Mouse (Mus musculus) c-Kit-positive CD71-negative TER-119-negative erythroid progenitor cells, embryonic 14.5 days (primary cell): ENCODE results near the gene Actr6.

Source experiments
- DNase-seq: peaks from one replicate; pipeline ENCODE4 v3.0.0-alpha.2; 2013; ENCODE audit warnings: low read depth

Gene Actr6

GRCm38 (mm10) chr10:89732001-89732794, at the start of gene Actr6:
Gene Actr6, minus strand, starts transcription at chr10:89732295.
- peak; percentile 91 for DNase-seq

- DNase-seq, result no peak
Measured at GRCm38 (mm10) chr10:89776029-89776428, 43.9 kb upstream of the Actr6 start.

DNA sequence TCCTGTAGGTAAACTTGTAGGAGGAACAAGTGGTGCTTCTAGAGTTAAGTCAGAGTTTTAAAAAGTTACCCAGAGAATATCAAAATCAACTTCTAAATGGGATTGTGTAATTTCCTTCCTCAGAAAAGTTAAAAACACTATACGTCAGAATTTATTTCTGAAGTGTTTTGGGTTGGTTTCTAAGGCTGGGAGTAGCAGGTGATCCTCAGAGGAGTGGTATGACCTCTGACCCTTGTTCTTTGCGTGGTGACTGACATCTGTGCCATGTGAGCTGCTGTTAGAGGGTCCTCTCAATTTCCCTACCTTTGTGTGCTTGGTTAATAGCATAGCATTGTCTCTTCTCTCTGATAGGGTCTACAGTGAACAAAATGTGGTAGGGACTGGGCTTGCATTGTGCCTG, 39.8 kb upstream of the Actr6 start:
- DNase-seq, result no peak

DNA sequence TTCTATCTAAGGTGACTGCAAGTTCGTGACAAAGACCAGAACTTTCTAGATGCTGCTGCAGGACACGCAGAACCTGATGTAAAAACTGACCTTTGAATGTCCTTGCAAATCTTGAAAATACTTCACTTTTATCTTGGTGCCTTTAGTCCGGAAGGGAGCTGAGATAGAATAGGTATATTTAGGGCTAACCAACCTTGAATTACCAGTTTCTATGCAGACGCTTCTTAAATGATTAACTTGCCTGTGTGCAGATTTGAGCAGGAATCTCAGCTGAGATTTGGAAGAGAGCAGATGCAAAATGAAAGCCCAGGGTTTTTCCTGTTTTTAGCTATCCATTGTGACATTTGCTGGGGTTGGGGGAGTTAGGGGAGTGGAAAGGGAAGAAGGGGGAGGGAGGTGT, 37.0 kb upstream of the Actr6 start:
- no peak for DNase-seq

DNA sequence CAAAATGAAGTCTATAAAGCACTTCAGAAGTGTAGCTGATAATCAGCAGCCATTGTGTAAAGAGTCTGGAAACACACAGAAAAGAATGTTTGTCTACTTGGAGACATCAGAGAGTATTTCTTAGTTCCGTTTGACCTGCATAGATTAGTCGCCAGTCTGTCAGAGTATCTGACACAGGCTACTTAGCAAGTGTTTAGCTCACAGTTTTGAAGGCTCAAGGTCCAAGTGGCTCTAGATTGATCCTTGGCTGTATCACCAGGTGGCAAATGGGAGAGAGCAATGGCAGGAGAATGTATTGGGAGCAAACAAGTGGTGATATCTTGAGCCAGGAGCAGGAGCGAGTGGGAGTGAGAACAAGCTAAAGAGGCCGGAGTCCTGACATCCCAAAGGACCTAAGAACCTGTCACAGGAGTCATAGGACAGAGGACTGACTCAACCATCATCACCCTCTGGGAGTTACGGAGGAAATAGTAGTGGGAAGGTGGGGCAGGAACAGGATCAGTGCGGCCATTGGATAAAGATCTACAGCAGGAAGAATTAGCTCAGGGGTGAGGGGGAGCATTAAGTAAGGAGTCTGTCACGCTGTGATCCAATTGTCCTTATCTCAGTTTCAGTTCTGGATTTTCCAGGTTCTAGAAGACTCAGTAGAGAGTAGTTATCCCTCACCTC, 36.4 kb upstream of the Actr6 start:
- DNase-seq, result no peak

DNA sequence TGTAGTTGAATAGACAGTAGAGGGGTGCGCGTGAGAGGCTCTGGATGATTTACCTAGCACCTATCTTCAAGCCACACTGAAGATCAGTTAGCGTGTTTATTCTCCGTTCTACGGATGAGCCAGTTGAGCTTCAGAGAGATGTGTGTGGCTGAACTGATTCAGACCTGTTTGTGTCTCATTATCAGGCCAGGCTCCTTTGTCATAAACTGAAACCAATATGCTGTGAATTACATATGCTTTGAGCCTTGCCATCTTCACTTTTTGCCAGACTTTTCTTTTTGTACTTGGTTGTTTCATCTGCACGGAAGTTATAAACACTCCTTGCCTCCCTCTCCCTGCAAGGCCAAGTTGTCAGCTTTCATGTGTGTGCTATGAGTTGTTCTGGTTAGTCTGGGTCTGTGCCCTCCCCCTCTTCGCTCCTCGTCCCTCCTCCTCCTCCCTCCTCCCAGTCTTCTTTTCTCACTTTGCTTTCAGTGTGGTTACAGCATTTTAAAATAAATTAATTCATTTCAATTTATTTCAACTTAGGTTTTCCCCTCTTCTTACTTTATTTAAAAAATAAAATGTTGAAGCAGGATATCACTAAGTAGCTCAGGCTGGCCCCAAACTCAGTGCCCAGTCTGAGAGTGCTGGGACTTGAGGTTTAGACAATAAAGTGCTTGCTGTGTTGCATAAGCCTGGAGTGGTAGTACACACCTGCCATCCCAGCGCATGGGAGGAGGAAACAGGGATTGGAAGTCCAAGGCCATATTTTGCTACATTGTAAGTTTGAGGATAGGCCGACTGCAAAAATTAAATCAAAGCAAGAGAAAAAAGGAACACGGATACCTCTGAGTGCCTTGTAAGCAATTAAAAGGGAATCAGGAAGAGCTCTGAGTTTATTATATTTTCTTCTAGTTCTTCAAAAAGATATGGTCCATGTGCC, 34.0 kb upstream of the Actr6 start:
- DNase-seq, result no peak

GRCm38 (mm10) chr10:89764457-89765121, 32.5 kb upstream of the Actr6 start:
- DNase-seq, result no peak

DNA sequence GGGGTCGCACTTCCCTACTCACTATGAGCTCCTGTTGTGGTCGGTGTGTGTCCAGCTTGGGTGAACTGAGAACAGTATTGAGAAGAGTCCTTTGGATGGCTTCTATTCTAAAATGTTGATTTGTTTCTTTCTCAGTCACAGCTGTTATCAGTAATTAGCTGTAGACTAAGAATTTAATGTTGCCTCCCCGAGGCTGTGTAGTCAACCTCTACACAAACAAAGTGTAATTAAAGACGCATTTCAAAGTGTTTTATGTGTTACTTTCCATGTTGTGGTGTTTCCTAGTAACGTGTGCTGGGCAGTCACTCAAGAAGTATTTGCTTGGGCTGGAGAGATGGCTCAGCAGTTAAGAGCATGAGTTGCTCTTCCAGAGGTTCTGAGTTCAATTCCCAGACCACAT, 28.7 kb upstream of the Actr6 start:
- no peak for DNase-seq

- DNase-seq, result no peak
Measured at GRCm38 (mm10) chr10:89755231-89755630, 23.1 kb upstream of the Actr6 start.

DNA sequence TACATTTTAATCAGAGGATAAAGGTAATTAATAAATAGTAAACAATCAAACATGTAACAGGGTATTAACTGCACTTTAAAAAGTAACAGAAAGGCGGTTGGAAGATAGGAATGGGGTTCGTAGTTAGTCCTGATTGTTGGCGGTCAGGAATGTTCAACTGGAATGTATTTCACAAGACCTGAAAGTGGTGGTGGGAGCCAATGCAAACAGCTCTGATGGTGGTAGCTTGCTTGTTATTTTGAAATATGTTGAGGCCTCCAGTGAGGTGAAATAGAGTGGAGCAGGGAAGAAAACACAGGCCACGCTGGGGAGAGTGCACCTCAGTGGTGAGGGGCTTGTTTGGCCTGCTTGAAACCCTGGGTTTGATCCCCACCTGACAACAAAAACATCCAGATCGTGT, 19.0 kb upstream of the Actr6 start:
- DNase-seq, result no peak

- no peak for DNase-seq
Measured at GRCm38 (mm10) chr10:89748619-89749018, 16.5 kb upstream of the Actr6 start.

DNA sequence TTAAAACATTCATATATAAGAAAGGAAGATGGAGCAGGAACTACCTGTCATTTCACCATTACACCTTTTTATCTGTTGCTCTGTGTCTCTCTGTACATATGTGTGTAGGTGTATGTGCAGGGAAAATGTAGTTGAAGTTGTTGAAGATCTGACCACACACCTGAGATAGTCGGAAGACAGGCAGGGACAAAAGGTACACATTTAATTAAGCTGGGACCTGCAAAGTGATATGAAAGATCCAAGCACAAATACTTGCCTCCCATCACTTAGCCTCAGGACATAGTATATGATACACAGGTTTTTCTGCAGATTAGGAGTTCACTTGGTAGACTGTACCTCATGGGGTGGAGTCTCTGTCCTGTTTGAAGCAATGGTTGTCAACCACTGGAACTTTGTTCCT, 15.8 kb upstream of the Actr6 start:
- no peak for DNase-seq

DNA sequence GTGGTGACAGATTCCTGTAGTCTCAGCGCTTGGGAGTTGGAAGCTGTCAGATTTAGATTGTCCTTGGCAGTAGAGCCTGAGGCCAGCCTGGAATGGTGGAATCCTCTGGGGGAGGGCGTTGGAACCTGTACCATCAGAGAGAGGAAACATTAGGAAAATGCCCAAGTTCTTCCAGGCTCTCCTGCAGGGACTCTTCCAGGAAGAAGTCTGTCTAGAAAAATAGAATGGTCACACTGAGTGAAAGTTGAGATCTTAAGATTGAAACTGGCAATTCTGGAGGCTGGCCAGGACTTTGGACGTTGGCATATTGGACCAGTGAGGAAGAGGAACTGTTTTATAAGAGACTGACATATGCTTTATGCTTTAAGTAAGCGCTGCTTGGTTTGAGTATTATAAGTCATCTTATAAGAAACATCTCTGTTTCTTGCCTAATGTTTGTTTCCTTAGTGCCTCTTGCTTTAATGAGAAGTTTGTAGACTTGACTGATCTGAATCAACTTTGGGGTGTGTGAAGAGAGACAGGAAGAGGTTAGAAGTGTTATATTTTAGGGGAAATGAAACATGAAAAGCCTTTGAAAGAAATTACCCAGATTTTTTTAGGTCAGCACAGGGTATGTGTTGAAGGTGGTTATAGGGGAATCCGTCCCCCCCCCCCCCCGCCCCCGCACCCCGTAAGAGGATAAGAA, 15.3 kb upstream of the Actr6 start:
- no peak for DNase-seq

GRCm38 (mm10) chr10:89746581-89746980, 14.5 kb upstream of the Actr6 start:
- DNase-seq, result no peak

- DNase-seq, result no peak
Measured at GRCm38 (mm10) chr10:89745666-89746020, 13.5 kb upstream of the Actr6 start.

- DNase-seq, result peak; percentile 75
Measured at GRCm38 (mm10) chr10:89744871-89745665, 13.0 kb upstream of the Actr6 start, which contains the start of gene Uhrf1bp1l. Gene Uhrf1bp1l, plus strand, starts transcription at chr10:89744991.

DNA sequence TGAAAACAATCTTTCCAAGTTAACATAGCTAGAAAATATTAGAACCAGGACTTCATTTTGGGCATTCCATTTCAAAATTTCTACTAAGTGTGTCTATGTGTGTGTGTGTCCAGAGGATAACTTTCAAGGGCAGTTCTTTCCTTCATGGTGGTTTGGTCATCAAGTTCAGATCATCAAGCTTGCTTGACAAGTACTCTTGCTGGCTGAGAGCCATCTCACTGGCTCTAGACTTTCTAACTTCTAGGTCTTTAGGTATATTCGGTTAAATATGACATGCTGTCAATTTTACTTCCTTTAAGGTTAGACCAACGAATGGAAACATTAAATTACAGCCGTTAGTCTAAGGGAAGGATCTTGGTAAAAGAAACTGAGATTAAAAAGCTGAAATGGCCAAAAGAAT, 12.2 kb upstream of the Actr6 start:
- DNase-seq, result no peak

GRCm38 (mm10) chr10:89743266-89743665, 11.2 kb upstream of the Actr6 start:
- DNase-seq, result no peak

DNA sequence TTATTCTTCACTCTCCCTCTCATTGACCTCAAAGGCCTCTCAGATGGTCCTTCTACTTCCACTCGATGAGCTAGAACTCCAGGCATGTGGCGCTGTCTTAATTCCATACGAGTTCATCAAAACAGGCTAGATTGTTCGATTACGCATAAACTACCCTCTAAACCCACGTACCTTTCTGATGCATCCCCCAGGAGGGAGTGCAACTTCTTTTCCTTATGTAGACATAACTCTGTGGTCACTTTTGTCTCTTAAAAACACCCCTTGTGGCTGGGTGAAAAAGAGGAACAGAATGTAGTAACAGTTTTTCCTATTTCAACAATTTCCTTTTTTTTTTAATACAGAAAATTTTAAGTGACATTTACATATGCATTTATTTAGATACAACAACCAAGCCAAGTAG, 8.9 kb upstream of the Actr6 start:
- no peak for DNase-seq

DNA sequence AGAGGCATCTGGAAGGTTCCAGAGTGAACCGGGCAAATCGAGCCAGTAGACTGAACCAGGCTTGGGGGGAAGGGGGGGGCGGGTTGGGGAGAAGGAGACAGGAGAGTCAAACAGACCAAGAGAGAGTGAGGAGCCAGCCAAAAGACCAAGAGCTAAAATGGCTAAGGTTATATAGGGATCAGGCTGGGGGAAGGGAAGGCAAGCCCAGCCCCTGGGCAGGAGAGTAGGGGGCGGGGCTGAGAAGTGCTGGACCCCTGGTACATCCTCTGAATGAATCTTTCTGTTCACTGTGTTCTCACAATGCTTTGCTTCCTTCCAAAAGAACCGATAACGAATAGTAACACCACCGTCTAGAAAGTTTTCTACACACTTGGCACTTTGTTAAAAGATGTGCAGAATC, 7.6 kb upstream of the Actr6 start:
- no peak for DNase-seq

- DNase-seq, result no peak
Measured at GRCm38 (mm10) chr10:89738395-89738794, 6.3 kb upstream of the Actr6 start.
